Mouse (Mus musculus) neural tube, embryonic 14.5 days (tissue): Measurements from ENCODE around the gene Ptpre. TPM values are rescaled to one million over a fixed set of nuclear protein-coding genes. Genes with fewer than 3 reads are reported as not detected.
"Not testable (repeated sequence)": the region's sequence is repeated elsewhere in the genome, so short reads cannot be mapped to it uniquely, and the experiment has no call there.

Experiments used
- ATAC-seq: fragments of 200-750 bp; cut with Nextera tagmentation; 2 replicates; pipeline ENCODE4 v1.8.0; 2017; ENCODE audit warnings: low read depth, mild to moderate bottlenecking, moderate TSS enrichment, moderate library complexity
- H3K27ac ChIP-seq: fragments of 300-500 bp; sonication (generic); 2 replicates; pipeline ENCODE4 v1.5.1; 2014; ENCODE audit warnings: low read depth, mild to moderate bottlenecking, control low read depth, low read length, moderate library complexity, mixed read lengths
- H3K27me3 ChIP-seq: fragments of 300-500 bp; sonication (generic); 2 replicates; pipeline ENCODE4 v1.6.1; 2014; ENCODE audit warnings: low read length; ENCODE audit not compliant: control insufficient read depth, insufficient read depth
- H3K36me3 ChIP-seq: fragments of 300-500 bp; sonication (generic); 2 replicates; pipeline ENCODE4 v1.6.1; 2014; ENCODE audit warnings: low read length, mixed read lengths; ENCODE audit not compliant: control insufficient read depth, insufficient read depth
- H3K4me1 ChIP-seq: fragments of 300-500 bp; sonication (generic); 2 replicates; pipeline ENCODE4 v1.6.1; 2014; ENCODE audit warnings: low read length; ENCODE audit not compliant: control insufficient read depth, insufficient read depth
- H3K4me2 ChIP-seq: fragments of 300-500 bp; sonication (generic); 2 replicates; pipeline ENCODE4 v1.6.1; 2014; ENCODE audit warnings: mild to moderate bottlenecking, low read depth, low read length, control low read depth
- H3K4me3 ChIP-seq: fragments of 300-500 bp; sonication (generic); 2 replicates; pipeline ENCODE4 v1.5.1; 2014; ENCODE audit warnings: low read depth, low read length, control low read depth, mixed read lengths
- H3K9ac ChIP-seq: fragments of 300-500 bp; sonication (generic); replicated peaks from 2 replicates; pipeline ENCODE4 v1.6.1; 2014; ENCODE audit warnings: low read depth, mild to moderate bottlenecking, control low read depth, low read length, mixed read lengths
- H3K9me3 ChIP-seq: fragments of 300-500 bp; sonication (generic); 2 replicates; pipeline ENCODE4 v1.6.1; 2016; ENCODE audit warnings: low read length; ENCODE audit not compliant: control insufficient read depth
- WGBS: fragments of 180-500 bp; shearing (Covaris S2); extraction: QIAGEN DNeasy Blood & Tissue Kit; methylation state at CpG from one replicate; pipeline ENCODE4 v1.1.7; 2014; 5-methylcytosine and 5-hydroxymethylcytosine counted together
- polyA plus RNA-seq: library from polyadenylated mRNA; unstranded; fragments of >200 nt; fragmentation: Nextera tagmentation; extraction: Ambion mirVana; gene quantifications from 2 replicates; pipeline ENCODE4 v1.2.1, GENCODE M21; 2014

Gene Ptpre
- polyA plus RNA-seq, 1 experiment from 2014 or later, result 15.4 TPM

DNA sequence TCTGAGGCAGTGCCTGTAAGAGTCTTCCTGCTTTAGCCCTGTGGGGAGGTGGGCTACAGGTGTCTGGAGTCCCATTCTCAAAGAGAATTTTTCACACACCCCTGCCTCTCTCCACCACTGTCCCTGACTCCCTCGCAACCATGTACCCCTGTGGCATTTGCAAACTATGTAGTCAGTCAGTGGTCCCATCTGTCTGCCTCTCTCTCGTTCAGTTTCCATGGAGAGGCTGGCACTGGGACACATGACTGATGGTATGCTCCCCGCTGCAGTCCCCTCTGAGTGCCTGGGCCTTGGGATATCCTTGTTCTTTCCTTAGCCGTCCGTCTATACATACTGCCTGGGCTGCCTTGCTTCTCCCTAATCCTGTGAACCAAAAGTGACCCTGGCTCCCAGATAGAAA lies 28.7 kb downstream of the Ptpre start:
- H3K9me3 ChIP-seq, result no peaks in the 10 kb centered on the region
- whole genome bisulfite sequencing, result 74% methylated on average over 5 of the region's 5 CpGs
- H3K9ac ChIP-seq, result no peak overlapping the region
- no peak overlapping the region for H3K4me2 ChIP-seq
- no peaks in the 10 kb centered on the region for H3K27me3 ChIP-seq
- ATAC-seq, result no peak
- H3K4me1 ChIP-seq, result no peaks in the 10 kb centered on the region
- H3K4me3 ChIP-seq, result no peak overlapping the region
- no peak overlapping the region for H3K27ac ChIP-seq
- no peaks in the 10 kb centered on the region; the same call in 1 of the 2 replicates for H3K36me3 ChIP-seq

GRCm38 (mm10) chr7:135567582-135567981 lies 30.3 kb downstream of the Ptpre start:
- WGBS, result 78% methylated on average over 1 of the region's 1 CpGs
- no peak overlapping the region for H3K4me3 ChIP-seq
- H3K9me3 ChIP-seq, result no peaks in the 10 kb centered on the region
- H3K36me3 ChIP-seq, result no peaks in the 10 kb centered on the region; the same call in 1 of the 2 replicates
- H3K27me3 ChIP-seq, result no peaks in the 10 kb centered on the region
- no peak overlapping the region for H3K9ac ChIP-seq
- no peak for ATAC-seq
- no peak overlapping the region for H3K4me2 ChIP-seq
- H3K27ac ChIP-seq, result no peak overlapping the region
- H3K4me1 ChIP-seq, result no peaks in the 10 kb centered on the region

DNA sequence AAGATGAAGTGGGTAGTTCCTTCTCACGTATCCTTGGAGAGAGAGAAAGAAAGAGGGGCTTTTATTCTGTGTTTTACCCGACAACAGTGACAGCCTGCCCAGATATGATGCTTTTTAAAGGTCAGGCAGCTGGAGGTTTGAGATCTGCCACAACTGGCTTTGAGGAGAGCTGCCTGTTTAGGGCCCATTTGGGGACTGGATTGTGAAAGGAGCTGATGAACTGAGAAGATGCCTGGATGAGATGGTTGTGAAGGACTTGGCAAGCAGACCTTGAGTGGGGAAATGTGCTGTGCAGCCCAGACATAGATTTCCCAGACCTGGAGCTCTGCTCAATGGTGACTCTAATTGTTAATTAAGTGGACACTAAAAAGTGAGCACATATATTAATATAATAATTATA lies 31.3 kb downstream of the Ptpre start:
- no peaks in the 10 kb centered on the region; the same call in 1 of the 2 replicates for H3K36me3 ChIP-seq
- no peak overlapping the region for H3K9ac ChIP-seq
- no peaks in the 10 kb centered on the region for H3K27me3 ChIP-seq
- 65% methylated on average over 2 of the region's 2 CpGs for WGBS
- H3K9me3 ChIP-seq, result no peaks in the 10 kb centered on the region
- H3K4me2 ChIP-seq, result no peak overlapping the region
- no peak overlapping the region for H3K4me3 ChIP-seq
- no peak for ATAC-seq
- no peaks in the 10 kb centered on the region for H3K4me1 ChIP-seq
- no peak overlapping the region for H3K27ac ChIP-seq

DNA sequence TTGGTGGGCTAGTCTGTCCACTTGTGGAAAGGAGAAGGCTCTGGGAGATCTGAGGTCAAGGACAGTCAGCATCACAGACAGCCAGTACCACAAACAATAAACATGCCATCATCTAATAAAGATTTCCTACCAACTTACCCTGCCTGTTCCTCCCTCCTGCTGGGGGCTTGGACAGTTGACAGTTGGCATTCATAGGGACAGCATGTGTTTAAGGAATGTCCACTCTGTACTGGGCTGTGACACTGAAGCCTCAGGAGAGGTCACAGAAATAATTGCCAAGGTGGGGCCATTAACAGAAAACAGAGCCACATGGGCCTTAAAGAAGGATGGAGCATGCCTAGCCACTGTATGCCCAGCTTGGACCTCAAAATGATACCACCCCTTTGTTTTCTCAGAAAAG lies 34.1 kb downstream of the Ptpre start:
- no peaks in the 10 kb centered on the region; the same call in 1 of the 2 replicates for H3K36me3 ChIP-seq
- no peak for ATAC-seq
- no peak overlapping the region for H3K4me2 ChIP-seq
- no peaks in the 10 kb centered on the region for H3K9me3 ChIP-seq
- H3K27ac ChIP-seq, result no peak overlapping the region
- H3K4me3 ChIP-seq, result no peak overlapping the region
- H3K9ac ChIP-seq, result no peak overlapping the region
- H3K27me3 ChIP-seq, result no peaks in the 10 kb centered on the region
- H3K4me1 ChIP-seq, result no peaks in the 10 kb centered on the region

- no peaks in the 10 kb centered on the region for H3K9me3 ChIP-seq
- H3K4me2 ChIP-seq, result no peak overlapping the region
- no peak overlapping the region for H3K4me3 ChIP-seq
- no peak overlapping the region for H3K27ac ChIP-seq
- 74% methylated on average over 10 of the region's 10 CpGs for WGBS
- no peak for ATAC-seq
- H3K9ac ChIP-seq, result no peak overlapping the region
- no peaks in the 10 kb centered on the region for H3K4me1 ChIP-seq
- H3K27me3 ChIP-seq, result no peaks in the 10 kb centered on the region
- no peaks in the 10 kb centered on the region; the same call in 1 of the 2 replicates for H3K36me3 ChIP-seq
Observed at GRCm38 (mm10) chr7:135571951-135572559, 34.8 kb downstream of the Ptpre start.

- 87% methylated on average over 7 of the region's 7 CpGs for WGBS
Observed at GRCm38 (mm10) chr7:135575319-135576069, 38.2 kb downstream of the Ptpre start.

GRCm38 (mm10) chr7:135576329-135576728 lies 39.0 kb downstream of the Ptpre start:
- no peak for ATAC-seq
- no peaks in the 10 kb centered on the region for H3K36me3 ChIP-seq
- H3K27me3 ChIP-seq, result no peaks in the 10 kb centered on the region
- WGBS, result 96% methylated on average over 3 of the region's 3 CpGs
- no peak overlapping the region for H3K27ac ChIP-seq
- no peak overlapping the region for H3K9ac ChIP-seq
- no peak overlapping the region for H3K4me2 ChIP-seq
- H3K4me1 ChIP-seq, result no peaks in the 10 kb centered on the region
- no peaks in the 10 kb centered on the region for H3K9me3 ChIP-seq
- no peak overlapping the region for H3K4me3 ChIP-seq

More at GRCm38 (mm10) chr7:135575319-135576069, 38.2 kb downstream of the Ptpre start:
- H3K4me2 ChIP-seq, H3K4me1 ChIP-seq, H3K9me3 ChIP-seq, H3K27ac ChIP-seq, ATAC-seq, H3K9ac ChIP-seq, H3K27me3 ChIP-seq, H3K36me3 ChIP-seq, H3K4me3 ChIP-seq: not testable (repeated sequence)

DNA sequence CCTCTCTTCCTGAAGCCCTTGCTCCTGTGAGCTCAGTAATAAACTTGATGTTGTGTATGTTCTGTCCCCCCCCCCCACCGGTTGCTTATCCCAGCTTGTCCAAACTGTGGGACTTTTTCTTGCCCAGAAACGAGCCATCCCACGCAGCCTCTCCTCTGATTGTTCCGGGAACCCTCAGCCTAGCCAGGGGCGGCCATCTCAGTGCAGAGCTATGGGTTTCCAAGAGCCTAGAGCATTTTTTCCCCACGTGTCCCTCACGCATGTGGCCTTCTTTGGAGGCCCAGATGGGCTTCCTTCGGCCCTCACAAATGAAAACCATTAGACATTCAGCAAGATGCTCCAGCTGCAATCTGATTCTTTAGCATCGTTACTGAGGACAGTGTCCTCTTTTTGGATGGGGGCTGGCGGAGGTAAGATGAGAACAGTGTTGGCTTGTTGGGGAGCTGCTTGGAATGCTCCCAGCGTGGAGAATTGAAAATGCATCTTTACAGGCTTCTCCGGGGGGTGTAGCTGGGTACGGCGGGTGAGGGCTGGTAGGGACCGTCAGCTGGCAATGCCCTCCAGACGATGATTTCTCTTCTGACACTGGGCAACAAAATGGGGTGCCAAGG lies 41.5 kb downstream of the Ptpre start:
- Histone ChIP-seq H3K4me3 (no peak overlapping the region), H3K27ac (no peak overlapping the region), H3K9ac (no peak overlapping the region), H3K36me3 (no peaks in the 10 kb centered on the region), H3K4me1 (no peaks in the 10 kb centered on the region), H3K4me2 (no peak overlapping the region), H3K27me3 (no peaks in the 10 kb centered on the region), H3K9me3 (no peaks in the 10 kb centered on the region)
- 76% methylated on average over 16 of the region's 16 CpGs for WGBS
- ATAC-seq, result no peak
